Mouse (Mus musculus) right cerebral cortex, postnatal 25 days (tissue): ENCODE data around the gene Hnrnpc.
"Not testable (repeated sequence)": the region's sequence is repeated elsewhere in the genome, so short reads cannot be mapped to it uniquely, and the experiment has no call there.

Experiments
- DNase-seq: peaks from one replicate; pipeline ENCODE4 v3.0.0; 2022

The Hnrnpc gene

DNA sequence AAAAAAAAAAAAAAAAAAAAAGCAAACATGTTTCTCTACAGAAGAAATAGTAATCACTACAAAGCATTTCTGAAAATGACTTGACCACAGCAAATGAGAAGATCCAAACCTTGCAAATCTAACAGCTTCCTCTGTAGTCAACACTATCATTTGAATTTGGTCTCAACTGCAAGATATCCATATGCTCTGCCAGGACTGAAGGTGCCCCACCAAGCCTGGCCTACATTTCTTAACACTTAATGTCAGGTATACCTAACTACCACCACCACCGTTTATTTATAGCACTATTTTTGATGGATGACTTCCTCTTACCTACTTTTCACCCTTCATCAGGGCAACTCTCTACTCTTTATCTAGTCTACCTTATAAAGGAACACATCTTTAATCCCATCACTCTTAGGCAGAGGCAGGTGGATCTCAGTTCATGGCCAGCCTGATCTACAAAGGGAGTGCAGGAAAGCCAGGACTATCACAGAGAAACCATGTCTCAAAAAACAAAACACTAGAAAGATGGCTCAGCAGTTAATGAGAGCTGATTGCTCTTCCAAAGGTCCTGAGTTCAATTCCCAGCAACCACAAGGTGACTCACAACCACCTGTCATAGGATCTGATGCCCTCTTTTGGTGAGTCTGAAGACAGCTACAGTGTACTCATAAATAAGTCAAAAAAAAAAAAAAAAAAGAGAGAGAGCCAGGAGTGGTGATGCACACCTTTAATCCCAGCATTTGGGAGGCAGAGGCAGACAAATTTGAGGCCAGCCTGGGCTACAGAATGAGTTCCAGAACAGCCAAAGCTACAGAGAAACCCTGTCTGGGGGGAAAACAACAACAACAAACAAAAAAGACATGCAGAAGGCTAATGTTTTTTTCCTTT lies 2.3 kb downstream of the Hnrnpc start:
- no peak for DNase-seq

DNA sequence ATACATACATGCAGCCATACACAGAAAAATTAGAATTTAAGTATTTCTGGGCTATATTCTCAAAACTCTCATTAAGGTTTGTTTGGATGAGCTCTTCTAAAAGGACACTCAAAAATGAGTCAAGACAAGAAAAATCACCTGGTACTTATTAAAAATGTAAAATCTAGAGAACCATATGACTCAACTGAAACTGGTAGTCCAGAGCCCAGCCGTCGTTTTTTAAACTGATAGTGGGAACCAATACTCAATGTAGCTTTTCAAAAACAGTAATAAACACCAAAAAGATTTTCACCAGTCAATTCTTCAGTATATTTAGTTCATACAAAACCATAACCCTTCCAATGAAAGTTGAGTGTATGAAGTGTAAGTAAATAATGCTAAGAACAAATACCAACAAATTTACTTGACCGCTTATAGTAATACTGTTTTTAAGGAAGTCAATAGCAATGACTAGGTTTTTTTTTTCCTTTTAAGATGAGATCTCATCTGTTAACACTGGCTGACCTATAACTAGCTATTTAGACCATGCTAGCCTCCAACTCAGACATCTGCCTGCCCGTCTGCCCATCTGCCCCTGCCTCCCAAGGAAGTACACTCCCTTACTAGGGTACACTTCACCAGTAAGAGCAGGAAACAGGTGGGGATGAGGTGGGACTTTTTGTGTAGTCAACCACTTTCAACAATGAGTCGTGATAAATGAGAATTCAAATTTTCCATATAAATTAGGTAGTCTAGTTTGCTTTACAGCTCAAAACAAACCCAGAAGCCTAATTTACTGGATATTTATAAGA lies 3.5 kb downstream of the Hnrnpc start:
- DNase-seq, result no peak

DNA sequence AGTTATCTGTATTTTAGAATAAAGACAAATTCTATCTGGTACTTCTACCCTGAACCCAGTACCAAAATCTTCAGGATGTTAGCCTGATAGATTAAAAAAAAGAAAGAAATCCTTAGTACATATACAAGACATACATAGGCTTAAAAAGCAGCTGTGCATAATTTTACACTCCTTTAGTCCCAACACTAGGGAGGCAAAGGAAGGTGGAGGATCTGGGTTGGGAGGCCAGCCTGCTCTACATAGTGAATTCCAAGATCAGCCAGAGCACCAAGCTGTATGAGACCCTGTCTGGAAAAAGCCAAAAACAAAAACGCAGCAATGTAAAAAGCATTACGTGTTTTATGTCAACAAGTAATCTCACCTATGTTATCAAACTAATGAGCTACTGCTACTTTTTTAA lies 4.3 kb downstream of the Hnrnpc start:
- DNase-seq, result no peak

DNA sequence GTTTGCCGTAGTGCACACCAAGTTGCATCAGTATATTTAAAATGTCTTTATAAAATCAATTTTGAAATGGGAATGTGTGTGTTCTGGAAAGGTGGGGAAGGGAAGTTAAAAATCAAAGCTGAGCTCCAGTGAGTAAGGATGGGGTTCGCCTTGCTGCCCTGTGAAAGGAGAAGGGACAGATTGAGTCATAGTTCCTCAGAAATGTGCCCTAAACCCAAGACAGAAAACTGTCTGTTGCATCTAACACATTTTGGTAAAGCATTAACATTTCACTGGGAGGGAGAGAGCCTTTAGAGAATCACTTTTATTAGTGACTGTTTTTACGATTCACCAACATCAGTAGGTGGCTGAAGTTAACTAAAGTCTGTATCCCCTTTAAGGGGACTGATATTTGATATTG lies 5.4 kb downstream of the Hnrnpc start:
- DNase-seq, result not testable (repeated sequence)

DNA sequence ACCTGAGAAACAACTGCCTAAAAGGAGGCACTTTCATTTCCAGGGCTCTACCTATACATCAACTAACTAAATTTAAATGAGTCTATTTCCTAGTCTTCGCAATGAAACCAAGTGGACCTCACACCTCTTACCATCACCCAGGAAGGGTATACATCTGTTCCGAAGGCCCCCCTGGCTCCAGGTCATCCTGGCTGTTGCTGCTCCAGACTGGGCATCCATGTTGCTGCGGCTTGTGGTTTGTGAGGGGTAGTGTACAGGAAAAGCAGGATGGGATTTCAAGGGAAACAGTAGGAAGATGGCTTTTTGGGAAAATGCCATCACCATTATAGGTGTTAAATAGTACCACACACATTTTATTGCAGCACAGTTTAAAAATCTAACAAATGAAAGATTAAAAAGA lies 6.6 kb downstream of the Hnrnpc start:
- DNase-seq, result not testable (repeated sequence)

DNA sequence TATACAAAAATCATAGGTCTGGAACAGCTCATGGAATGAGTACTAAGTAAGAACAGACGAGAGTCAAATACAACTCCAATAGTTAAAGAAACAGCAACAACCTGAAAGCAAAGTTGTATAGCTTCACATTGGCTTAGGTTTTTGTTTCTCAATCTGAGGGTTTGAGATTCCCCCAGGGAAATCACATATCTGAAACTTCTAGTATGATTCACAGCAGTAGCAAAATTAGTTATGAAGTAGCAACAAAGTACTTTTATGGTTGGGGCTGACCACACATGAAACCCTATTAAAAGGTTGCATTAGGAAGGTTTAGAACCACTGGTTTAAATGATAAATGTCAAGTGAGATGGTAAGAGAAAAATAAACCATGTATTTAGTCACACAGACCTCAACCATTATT lies 9.3 kb downstream of the Hnrnpc start:
- DNase-seq, result no peak

DNA sequence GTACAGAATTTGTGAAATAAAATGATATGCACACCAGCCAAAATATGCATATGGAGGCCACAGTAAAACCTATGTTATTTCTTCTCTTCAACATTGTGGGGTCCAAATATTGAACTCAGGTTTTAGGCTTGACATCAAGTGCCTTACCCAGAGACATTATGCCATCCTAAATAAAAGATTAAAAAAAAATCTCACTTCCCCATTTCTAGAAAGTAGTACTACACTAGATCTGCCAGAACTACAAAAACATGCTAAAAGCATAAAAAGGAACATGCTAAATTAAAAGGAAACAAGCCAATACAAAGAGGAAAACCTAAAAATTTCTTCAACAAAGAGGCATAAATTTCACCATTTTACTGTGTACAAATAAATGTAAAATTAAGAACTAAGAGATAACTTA lies 20.7 kb downstream of the Hnrnpc start:
- no peak for DNase-seq

DNA sequence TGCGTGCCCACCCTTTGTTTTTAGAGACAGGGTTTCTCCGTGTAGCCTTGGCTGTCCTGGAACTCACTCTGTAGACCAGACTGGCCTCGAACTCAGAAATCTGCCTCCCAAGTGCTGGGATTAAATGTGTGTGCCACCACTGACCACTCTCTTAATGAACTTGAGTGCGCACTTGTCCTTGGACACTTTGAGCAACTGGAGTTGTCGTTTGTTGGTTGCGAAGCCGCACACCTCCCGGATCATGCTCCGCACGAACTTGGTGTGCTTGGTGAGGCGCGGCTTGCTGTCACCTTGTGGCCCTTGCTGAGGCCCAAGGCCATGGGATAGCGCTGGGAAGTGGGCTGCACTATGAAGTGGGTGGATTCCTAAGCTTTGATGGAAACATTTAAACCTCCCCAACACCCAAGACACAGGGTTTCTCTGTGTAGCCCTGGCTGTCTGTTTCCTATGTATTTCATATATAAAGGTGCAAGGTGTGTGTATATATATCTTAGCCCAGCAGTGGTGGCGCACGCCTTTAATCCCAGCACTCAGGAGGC lies 32.2 kb downstream of the Hnrnpc start:
- DNase-seq, result no peak

DNA sequence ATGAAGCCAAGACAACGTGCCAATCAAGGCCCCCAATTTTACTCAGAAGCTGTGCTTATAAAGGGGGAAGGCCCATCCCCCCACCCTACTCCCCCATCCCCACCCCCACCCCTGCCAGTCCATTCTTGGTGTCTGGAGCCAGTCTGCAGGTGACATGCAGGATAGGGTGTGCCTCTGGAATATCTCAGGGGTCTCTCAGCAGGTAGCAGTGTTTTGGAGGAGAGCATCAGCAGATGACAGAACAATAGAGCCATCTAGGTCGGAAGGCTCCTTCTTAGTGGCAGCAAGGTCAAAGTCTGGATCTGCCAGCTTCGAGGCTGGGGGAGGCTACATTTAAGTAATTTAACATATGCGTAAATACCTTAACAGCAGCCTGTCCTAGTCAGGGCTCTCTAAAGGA lies 37.7 kb downstream of the Hnrnpc start:
- DNase-seq, result no peak

DNA sequence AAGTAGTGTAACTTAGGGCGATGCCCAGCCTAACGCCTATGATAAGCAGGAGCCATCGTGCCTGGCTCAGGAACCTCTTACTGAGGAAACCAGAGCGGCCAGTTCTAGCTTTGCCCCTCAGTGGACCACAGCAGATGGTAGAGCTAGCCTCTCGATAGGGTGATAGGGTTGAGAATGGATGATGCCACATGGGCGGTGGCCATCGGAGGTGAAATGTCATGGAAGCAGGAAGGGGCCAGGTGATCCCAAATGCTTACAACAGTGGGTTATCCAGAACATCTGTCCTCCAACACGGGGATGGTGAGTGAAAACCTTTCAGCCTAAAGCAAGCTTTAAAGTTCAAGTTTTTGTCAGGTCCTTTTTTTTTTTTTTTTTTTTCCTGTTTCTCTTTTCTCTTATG lies 42.0 kb downstream of the Hnrnpc start:
- no peak for DNase-seq

DNA sequence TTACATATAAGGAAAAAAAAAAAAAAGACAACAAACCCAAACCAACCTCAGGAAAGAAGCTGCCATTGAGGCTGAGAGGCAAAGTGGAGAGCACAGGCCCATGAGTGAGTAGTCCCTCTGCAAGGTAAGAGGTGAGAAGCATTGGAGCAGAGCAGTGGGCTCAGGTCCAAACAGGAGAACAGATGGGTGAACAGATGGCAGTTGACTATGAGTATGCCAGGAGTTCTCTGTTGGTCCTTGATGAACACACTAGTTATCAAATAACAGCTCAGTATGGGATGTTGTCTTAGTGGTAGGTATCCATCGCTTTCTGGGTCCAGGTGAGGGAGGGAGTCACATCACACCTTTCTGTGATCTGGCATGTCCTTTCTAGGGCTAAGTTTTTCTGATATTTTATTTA lies 43.0 kb downstream of the Hnrnpc start:
- DNase-seq, result no peak

DNA sequence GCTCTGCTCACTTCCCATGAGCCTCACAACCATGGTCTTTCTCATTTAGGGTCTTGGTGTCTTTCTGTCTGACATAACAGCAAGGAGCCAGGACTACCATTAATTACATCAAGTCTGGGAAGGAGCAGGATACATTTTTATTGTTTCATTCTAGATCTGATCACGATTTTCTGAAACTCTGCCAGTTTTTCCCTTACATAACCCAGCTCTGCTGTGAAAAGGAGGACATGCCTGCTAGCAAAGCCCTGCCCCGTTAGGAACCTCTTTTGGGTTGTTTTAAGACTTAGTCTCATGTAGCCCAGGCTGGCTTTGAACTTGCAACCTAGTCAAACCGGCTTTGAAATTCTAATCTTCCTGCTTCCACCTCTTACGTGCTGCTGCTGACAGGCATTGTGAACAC lies 43.8 kb downstream of the Hnrnpc start:
- no peak for DNase-seq

DNA sequence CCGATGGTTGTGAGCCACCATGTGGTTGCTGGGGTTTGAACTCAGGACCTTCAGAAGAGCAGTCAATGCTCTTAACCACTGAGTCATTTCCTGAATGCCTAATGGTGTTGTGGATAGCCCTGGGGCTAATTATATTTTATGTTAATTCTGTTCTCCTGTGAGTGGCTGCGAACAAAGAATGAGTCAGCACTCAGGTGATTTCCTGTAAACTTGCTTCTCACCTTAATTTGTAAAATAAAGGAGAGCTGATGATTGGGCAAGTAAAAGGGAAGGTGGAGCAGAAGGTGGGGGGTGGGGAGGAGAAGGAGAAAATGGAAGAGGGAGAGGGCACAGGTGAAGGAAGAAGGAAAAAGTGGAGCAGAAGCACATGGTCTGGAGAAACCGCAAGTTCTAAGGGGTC lies 51.1 kb downstream of the Hnrnpc start:
- DNase-seq, result not testable (repeated sequence)

DNA sequence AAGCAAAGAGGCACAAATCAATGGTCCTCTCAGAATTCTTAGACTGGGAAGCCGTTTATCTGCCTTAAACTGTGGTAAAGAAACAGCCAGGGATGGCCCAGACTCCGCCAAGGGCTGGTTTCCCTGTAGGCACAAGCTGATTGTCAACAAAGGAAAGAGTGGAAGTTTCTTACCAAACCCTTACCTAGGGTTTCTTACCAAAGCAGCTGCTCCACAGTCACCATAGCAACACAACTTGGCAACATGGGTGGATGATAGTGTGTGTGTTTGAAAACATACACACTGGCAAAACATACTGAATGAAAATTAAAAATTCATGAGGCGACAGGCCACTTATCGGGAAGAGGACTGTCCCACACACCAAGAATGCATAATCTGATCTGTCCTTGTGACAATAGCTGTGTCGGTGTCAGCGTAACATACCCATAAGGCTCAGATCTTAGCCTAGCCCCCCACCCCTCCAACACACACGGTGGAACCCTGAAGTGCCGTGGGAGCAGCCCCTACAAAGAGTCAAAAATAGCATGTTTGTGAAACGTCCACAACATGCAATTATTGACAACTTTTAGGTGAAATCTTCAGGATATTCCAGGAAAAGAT lies 57.8 kb downstream of the Hnrnpc start:
- no peak for DNase-seq

DNA sequence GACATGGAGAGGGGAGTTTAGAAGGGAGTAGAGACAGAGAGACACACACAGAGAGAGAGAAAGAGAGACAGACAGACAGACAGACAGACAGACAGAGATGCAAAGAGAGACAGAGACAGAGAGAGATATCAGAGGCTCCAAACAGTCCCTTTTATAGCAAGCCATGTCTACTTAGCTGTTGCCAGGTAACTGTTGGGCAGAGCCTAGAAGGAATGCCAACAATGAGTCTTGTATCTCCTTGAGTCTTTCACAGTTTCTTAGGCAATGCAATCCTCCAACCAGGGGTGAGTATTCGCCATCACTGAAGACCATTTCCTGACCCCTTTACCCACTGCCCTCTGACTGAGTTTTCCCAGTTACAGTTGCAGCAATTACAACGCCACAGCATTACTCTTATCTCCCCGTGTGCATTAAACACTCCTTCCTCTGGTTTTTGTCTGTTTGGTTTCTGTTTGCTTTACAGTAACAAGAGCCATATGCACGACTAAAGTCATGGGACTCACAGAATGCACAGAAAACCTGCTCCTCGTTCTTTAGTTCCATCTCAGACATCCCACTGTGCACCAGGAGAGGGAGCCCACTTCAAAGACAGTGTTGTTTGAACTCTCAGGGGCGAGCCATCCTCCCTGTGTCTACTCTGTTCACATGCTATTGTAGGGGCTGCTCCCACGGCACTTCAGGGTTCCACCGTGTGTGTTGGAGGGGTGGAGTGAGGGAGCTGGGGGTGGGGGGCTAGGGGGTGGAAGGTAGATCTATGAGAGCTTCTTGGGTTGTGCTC lies 58.7 kb downstream of the Hnrnpc start:
- DNase-seq, result no peak

DNA sequence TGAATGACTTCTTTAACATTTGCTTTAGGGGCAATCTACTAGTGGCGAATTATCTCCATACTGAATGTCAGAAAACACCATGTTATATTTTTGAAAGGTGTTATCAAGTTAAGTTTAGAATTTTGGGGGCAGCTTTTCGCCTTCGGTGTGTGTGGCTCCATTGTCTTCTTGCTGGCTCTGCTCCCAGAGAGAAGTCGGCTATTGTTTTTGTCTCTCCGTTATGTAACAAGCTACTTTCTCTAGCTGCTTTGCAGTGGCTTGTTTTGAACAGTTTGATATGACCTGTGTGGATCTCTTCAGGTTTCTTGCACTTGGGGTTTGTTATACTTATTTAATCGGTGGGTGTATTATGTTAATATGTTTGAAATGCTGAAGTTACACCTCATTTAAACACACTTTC lies 60.4 kb downstream of the Hnrnpc start:
- DNase-seq, result no peak

DNA sequence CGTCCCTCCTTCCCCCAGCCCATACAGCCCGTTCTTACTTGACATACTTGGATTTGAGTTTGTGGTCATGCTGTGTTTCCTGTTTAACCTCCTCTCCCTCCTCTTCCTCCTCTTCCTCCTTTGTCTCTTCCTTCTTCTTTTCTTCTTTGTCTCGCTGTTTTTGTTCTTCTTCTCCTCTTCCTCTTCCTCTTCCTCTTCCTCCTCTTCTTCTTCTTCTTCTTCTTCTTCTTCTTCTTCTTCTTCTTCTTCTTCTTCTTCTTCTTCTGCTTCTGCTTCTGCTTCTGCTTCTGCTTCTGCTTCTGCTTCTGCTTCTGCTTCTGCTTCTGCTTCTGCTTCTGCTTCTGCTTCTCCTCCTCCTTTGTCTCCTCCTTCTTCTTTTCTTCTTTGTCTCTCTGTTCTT lies 61.5 kb downstream of the Hnrnpc start, which contains the start of gene Olfr221:
TSS of gene Olfr221 (minus strand) at position 101 of the 400 bp plus-strand sequence.
- not testable (repeated sequence) for DNase-seq

DNA sequence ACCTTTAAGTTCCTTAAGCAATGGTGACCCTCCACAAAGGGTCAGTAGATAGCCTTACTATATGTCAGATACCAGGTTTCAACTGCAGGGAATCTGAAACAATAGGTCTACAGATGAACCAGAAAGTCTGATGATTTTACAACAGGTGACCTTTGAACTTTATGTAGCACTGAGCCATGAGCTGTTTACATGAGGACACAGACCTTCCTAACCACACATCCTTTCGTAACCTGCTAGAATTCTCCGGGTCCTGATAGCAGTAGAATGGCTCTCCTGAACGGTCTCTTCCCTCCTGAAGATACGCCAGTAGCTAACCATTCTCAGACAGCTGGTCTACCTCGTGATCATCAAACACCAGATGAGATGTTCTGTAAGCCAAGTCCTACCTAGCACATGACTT lies 64.5 kb downstream of the Hnrnpc start:
- DNase-seq, result no peak

DNA sequence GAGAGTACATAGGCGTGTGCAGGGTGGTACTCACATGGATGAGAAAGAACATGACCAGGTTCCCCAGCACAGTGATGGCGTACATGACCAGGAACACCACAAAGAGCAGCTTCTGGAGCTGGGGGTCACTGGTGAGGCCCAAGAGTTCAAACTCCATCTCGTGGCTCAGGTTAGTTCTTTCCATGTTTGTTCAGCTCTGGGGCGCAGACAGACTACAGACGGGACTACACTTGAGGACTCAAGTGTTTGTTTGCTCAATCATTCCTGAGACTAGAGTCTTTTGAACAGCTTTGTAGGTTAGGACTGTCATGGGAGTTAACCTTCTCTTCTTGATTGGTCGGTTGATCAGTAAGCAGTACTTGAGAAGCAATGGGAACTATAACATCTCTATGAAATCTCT lies 67.9 kb downstream of the Hnrnpc start:
- no peak for DNase-seq

DNA sequence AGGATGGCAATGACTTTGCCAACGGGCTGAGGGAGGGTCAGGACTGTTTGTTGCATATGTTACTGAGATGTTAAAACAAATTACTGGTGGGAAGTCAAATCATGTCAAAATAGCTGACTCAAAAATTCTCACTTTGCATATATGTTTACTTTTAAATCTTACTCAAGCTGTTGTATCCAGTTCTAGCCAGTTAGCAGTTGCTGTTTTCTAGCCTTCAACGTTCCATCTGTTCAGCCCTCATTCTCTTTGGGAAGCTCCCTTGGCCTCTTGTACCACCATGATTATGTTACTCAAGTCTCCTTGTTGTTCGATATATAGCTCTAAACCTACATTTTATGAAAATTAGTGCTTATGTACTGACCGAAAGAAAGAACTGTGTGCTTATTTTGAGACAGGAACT lies 77.5 kb downstream of the Hnrnpc start:
- DNase-seq, result no peak

DNA sequence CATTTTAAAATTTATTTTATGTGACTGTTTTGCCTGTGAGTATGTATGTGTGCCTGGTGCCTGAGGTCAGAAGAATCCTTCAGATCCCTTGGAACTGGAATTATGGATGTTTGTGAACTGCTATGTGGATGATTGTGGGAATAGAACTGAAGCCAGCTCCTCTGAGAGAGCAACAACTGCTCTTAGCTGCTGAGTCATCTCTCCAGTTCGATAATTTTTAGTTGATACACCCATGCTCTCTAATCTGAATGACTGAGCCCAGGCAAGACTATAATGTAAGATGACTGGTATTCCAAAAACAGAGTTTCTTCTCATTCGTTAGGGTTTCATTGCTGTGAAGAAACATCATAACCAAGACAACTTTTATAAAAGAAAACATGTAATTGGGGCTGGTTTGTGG lies 79.7 kb downstream of the Hnrnpc start:
- no peak for DNase-seq
